Mouse (Mus musculus) kidney, adult 18-20 months (tissue): ENCODE measurements around the gene Gm17349.
"Not testable (repeated sequence)": the region's sequence is repeated elsewhere in the genome, so short reads cannot be mapped to it uniquely, and the experiment has no call there.

Experiments used
- DNase-seq: peaks from one replicate; pipeline ENCODE4 v3.0.0; 2021

Gm17349 gene

GRCm38 (mm10) chr15:99717386-99718334, 12.4 kb upstream of the Gm17349 start, which contains the start of gene Gpd1:
Gpd1 (plus strand) TSS chr15:99717515.
- peak; percentile 88 for DNase-seq

- no peak for DNase-seq
These were observed 11.5 kb upstream of the Gm17349 start for GRCm38 (mm10) chr15:99716814-99717213.

- peak; percentile 70 for DNase-seq
These were observed 10.9 kb upstream of the Gm17349 start for GRCm38 (mm10) chr15:99715982-99716746.

- DNase-seq = no peak
These were observed 10.1 kb upstream of the Gm17349 start for GRCm38 (mm10) chr15:99715361-99715865.

- DNase-seq = peak; percentile 83
These were observed 9.6 kb upstream of the Gm17349 start for GRCm38 (mm10) chr15:99714858-99715257.

GRCm38 (mm10) chr15:99714206-99714605, 8.9 kb upstream of the Gm17349 start:
- DNase-seq = no peak

- DNase-seq = no peak
These were observed 8.3 kb upstream of the Gm17349 start for GRCm38 (mm10) chr15:99713569-99713968.

DNA sequence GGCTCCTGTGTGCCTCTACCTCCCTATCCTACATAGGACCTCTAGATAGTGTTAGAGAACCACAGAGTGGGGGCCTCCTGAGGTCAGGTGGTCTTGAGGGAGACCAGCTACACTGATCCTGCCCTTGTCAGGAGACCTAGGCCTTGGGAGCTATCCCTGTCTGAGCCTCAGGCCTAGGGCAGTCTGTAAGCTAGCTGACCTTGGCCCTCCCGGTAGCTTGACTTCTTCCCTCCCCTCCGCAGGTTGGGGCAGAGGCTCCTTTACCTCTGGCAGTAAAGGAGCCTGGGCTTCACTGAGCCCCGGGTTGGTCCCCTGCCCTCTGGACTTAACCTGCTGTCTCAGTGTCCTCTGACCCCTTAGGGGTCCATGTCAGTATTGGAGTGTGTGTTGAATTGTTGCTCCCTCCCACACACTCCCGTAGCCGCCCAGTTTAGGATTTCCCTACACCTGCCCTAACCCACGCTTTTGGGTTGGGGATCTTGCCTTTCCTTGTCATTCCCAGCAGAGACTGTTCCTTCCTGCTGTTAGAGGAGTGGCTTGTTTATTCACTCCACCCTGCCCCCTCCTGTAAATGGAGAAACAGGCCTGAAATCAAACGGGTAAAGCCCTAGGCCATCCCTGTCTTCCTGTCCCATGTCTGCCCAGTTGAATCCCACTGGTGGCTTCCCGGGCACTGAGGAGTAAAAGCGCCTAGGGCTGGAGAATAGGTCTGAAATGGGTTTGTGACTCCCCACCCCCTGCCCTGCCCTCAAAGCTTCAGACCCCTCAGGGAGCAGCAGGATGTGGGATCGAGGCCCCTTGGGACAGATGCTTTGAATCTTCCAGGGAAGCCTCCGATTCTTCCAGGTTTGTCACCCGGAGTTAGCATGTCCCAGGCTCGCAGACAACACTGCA, 7.6 kb upstream of the Gm17349 start:
- DNase-seq = no peak

DNA sequence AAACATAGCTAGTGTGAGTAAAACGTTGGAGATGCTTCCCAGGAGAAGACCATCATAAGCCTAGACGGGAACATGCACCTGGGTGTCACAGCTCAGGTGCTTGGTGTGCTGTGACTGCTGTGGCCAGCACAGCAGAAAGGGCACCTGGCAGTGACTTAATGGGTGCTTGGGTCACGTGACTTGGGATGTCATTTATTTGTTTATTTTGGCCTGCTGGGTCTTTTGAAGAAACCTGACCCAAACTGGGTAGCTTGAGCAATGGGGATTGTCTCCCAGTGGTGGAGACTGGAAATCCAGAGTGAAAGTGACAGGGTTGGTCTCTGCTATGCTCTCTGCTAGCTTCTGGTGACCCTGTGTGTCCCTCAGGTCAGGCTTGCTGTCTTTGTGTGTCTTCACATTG, 6.2 kb upstream of the Gm17349 start:
- DNase-seq = no peak

DNA sequence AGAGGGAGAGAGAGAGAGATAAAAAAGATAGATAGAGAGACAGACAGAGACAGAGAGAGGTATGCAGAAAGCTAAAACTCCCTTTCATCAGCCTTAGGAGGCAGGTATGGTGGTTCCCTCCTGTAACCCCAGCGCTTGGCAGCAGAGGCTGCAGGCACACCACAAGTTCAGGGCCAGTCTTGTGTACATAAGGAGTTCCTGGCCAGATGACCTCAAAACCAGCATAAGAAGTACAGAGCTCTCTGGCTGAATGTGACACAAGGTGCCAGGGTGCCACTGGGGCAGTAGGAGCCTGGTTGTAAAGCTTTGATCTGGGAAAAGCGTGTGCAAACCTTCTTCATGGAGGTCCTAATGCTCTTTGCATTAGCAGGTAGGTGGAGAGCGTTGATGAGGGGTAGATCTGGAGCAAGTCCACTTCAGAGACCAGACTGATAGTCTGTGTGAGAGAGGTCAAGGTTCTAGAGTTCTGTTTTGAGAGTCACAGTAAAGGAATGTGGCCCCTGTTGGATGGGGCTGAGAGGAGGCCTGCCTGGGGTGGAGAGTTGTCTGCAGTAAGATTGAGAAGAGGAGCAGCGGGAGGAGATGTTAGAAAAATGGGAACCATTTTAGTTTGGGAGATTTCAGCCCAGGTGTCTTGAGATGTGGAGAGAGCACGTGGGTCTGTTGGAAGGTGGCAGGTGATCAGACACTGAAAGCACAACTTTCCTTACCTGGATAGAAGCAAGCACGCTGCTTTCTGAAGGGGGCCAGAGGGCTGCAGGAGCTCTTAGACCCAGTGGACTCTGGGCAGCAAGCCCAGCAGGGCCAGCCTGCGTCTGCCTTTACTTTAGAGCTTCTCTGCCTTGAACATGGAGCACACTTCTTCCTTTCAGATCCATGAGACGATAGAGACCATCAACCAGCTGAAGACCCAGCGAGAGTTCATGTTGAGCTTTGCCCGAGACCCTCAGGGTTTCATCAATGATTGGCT, 5.2 kb upstream of the Gm17349 start:
- no peak for DNase-seq

DNA sequence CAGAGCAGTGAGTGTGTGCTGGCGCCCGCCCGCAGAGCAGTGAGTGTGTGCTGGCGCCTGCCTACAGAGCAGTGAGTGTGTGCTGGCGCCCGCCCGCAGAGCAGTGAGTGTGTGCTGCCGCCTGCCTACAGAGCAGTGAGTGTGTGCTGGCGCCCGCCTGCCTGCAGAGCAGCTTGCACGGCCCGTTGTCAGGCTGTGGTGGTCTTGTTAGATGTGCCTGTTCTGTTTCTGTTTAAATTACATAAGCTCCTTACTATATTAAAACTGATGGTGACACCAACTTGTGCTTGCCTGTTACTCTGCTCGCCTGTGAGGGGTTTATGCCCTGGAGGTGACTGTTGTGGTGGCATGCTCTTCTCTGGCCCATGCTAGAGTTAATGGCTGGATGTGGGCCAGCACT, 2.9 kb upstream of the Gm17349 start:
- no peak for DNase-seq

DNA sequence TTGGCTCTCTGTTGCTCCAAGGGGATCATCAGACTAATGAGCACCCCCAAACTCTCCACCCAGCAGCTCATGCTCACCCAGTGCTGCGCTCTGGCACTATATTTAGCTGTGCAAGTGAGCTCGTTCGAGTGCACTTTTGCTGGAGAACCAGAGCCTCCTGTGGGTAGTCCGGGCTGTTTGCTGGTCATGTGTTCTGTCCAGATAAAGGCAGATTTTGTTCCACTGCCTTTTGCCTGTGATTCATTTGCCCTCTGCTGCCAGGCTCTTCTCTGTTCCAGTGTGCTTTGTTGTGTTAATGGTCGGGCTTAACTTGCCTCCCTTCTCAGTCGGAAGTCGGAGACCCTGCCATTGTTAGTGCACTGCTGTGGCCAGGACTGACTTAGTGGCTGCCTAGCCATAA, 409 bp downstream of the Gm17349 start:
- no peak for DNase-seq

GRCm38 (mm10) chr15:99704041-99704681, 1.1 kb downstream of the Gm17349 start:
- DNase-seq = peak; percentile 72

DNA sequence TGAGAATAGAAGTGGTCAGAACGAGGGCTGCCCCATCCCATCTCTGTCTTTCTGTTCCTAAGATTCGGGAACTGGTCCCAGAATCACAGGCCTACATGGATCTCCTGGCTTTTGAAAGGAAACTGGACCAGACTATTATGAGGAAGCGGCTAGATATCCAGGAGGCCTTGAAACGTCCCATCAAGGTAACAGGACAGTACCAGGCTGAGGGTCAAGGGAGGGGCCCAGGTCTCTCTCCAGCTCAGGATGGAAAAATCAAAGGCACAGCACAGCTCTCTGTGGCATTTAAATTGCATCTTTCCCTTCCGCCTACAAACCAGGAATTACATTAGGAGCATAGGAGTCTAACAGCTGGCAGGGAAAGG, 1.6 kb downstream of the Gm17349 start:
- no peak for DNase-seq

DNA sequence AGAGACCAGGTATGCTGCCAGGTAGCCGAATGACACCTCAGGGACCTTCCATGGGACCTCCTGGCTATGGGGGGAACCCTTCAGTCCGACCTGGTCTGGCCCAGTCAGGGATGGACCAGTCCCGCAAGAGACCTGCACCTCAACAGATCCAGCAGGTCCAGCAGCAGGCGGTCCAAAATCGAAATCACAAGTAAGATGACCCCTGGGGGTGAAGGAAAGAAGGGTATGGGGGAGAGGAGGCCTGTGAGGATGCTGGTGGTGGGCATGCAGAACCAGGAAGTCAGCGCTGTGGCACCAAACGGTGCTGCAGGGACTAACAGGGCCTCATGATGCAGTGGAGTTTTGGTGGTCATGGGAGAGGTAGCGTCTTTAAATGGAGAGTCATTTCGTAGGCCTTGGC, 2.2 kb downstream of the Gm17349 start:
- DNase-seq = no peak

- DNase-seq = peak; percentile 96
These were observed 3.0 kb downstream of the Gm17349 start, which contains the start of gene Smarcd1 for GRCm38 (mm10) chr15:99701999-99702900. Smarcd1 (plus strand) TSS chr15:99702129.

DNA sequence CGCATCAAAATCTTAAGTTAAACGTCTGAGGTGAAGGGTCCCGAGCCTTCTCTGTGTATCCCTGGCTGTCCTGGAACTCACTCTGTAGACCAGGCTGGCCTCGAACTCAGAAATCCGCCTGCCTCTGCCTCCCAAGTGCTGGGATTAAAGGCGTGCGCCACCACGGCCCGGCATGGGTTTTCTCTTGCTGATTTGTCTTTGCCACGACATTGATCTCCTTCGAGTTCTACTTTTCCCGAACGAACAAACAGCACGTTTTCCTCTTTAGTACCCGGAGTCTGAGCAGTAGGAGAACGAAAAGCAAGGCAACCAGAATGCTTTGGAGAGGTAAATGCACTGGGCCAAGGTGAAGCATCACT, 3.7 kb downstream of the Gm17349 start:
- not testable (repeated sequence) for DNase-seq

DNA sequence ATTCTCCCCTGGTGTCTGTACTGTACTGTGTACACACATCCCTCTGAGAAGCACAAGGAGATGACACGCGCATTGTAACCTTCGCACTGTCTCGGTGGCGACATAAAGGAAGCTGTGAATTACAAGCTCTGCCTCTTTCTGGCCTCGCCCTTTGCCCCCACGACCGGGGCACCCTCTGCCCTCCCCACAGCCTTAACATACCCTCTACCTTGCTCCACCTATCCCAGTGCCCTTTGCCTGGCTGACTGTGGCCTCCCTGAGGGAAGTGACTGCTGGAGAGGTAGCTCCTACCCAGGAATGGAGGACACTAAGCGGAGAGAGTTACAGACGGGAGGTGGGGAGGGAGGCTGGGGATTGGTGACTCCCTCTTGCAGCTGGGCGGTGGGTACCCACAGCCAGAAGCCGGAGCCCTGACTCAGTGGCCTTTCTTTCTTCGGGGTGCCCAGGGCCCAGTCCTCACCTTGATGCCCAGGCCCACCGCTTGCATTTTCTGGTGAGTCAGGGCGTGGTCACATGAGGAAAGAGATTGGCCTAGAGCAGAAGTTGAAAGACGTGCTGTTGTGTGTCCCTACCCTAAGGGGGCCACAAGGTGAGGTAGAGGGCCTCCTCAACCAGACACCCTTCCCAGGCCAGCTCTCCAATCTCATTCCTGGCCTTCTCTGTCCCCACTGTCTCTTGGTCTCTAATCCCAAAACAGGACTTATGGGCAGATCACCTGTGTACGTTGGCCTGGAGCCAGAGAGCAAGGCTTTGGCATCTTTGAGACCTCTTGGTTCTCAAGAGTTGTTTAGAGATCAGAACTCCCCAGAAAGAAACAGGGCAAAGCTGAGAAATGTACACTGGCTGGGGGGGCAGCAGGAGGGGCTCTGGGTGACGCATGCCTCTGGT, 4.8 kb downstream of the Gm17349 start:
- no peak for DNase-seq

- DNase-seq = no peak
These were observed 5.6 kb downstream of the Gm17349 start for GRCm38 (mm10) chr15:99699715-99700114.
